Mouse (Mus musculus) fibroblast of lung, adult 2 months (primary cell): ENCODE data around the gene Olfr761.
"Not testable (repeated sequence)": the region's sequence is repeated elsewhere in the genome, so short reads cannot be mapped to it uniquely, and the experiment has no call there.

Experiments used
- DNase-seq: peaks from one replicate; pipeline ENCODE4 v3.0.0-alpha.2; 2011; ENCODE audit warnings: low read depth

The Olfr761 gene

DNA sequence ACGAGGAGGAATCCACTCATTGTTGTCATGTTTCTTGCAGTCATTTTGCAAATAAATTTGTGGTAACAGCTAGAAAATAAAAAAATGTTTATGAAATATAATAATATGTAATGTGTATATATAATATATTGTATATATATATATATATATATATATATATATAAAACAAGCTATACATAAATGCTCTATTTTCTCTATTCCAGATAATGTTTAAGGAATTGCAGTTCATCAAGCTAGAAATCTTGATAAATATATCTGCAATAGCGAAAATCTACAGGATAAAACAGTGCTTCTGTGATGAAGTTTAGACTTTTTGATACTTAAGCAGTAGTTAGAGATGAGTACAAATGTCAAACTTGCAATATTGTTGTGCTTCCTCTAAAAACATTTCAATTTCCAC lies at the start of gene Olfr761:
Gene Olfr761 (minus strand): TSS at position 101 of the 400 bp plus-strand sequence.
- DNase-seq, result no peak

DNA sequence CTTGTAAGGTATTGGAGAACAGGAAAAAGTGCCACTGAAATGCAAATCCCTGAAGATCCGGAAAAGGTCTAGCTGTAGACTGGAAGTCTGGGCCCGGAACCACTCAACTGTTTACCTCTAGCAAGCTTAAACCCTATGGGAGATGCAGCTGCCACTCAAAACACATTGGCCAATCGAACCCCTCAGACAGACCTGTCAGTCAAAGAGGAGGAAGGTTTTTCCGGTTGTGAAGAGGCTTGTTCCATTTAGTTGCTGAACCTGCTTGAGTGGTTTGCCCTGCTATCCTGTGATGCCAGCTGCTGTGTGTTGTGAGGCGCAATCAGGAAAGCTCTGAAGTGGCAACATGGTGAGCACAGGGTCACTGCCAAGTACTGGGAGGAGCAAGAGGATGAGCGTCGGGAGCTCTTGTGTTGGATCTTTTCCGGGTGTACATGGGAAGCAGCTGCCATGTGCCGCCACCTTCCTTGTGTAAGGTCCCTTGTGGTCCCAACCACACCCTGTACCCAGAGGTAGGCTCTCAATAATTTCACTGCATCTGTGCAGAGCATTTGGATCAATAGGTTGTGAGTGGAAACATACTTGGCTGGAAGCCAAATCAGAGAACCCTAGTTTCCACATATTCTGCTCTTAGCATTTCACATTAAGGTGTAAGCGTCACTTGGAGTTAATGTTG lies 42.9 kb upstream of the Olfr761 start:
- DNase-seq, result no peak

DNA sequence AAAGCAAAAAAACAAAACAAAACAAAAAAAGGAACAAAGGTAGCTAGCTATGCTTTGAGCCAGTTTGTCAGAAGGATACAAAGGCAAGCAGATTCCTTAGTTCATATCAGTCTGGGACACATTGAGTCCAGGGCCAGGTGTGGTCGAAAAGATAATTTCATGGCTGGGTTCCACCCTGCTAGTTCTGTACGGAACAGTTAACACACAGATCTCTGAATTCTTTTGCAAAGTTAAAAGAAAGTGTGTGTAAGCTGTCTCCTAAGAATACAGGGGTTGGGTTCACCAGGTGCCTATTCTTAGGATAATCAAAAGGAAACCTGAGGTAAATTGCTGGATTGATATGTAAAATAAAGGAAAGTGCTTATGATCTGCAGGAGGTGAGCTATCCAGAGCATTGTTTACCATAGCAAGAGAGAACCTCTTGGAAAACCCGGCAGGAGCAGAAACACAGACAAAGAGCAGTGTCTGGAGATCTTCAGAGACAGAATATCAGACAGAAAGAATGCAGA lies 37.6 kb upstream of the Olfr761 start:
- no peak for DNase-seq

DNA sequence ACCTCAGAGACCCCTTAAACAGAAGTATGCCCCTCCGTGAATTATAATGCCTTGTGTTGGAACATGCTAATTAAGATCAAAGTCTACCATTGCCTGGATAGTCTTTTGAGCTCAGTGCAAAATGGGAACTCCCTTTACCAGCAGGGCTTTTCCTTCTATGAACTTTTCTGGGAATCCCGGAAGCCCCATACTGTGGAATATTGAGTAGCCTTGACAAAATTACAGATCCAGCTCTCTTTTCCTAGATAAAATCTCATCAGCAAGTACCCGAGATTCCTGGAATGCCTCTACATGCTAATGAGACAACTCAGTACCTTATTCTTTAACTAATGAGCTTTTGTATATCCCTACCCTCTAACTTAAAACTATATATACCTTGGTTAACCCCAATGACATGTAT lies 20.7 kb upstream of the Olfr761 start:
- no peak for DNase-seq

DNA sequence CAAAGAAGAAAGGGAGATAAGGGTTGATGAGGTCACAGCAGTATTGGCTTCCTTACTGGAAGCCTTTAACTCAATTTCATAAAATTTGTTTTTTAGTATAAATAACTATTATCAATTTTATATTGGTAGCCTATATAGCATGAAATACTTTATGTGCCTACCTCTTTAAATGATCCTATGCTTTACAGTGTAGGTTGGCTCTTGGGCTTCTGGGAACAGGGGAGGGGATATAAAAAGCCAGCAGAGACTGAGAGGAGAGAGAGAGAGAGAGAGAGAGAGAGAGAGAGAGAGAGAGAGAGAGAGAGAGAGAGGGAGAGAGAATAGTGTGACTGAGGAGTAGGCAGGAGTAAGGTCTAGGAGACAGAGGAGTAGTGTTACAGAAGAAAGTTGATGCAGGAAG lies 32.6 kb downstream of the Olfr761 start, which contains the start of gene Olfr128:
Gene Olfr128 (plus strand): TSS at position 301 of the 400 bp plus-strand sequence.
- no peak for DNase-seq

DNA sequence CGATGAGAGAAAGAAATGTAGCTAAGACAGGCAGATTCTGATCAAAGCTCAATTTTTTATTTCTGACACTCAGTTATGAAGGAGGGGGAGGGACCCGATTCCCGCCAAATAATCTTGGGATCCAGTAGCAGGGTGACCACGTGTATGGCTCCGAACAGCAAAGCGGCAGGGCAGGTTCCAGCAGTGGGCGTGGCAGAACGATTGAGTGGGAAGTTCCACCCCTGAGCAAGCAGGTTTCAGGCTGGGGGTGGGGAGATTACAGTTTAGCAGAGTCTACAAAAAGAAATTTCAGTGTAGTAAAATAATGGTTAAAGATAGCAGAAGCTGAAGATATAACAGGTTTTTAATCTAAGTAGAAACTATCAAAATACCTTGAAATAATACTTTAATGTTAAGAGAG lies 46.1 kb downstream of the Olfr761 start:
- not testable (repeated sequence) for DNase-seq
